Mouse (Mus musculus) sigmoid colon, adult 10 weeks (tissue): ENCODE measurements around the gene Krtap5-4. TPM values are rescaled to one million over a fixed set of nuclear protein-coding genes. Genes with fewer than 3 reads are reported as not detected.

ENCODE experiments used
- polyA plus RNA-seq: library from polyadenylated mRNA; stranded (reverse); fragments of 350-450 nt; fragmentation: Illumina TruSeq; extraction: RNeasy Lipid Tissue Mini Kit (QIAGEN cat#74804); gene quantifications from one replicate; pipeline ENCODE4 v1.2.3, GENCODE M21; 2014; ENCODE audit warnings: low read depth, low replicate concordance

Krtap5-4 gene
- polyA plus RNA-seq: not detected

DNA sequence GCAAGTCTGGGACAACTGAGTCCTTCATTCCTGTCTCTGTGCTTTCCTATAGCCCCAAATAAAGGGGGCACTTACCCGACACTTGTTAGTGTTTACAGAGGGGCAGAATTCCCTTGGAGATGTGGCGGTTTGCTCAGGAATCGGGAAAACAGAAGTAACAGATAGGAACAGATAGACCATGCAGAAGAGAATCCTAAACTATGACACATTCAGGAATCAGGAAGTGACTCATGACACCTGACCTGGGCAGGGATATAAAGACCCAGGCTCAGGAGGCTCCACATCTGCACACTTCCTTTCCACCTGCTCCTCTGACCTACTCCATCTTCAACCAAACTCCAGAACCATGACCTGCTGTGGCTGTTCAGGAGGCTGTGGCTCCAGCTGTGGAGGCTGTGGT is at the start of gene Krtap5-4:
Gene Krtap5-4 (plus strand): TSS at position 301 of the 400 bp plus-strand sequence.

DNA sequence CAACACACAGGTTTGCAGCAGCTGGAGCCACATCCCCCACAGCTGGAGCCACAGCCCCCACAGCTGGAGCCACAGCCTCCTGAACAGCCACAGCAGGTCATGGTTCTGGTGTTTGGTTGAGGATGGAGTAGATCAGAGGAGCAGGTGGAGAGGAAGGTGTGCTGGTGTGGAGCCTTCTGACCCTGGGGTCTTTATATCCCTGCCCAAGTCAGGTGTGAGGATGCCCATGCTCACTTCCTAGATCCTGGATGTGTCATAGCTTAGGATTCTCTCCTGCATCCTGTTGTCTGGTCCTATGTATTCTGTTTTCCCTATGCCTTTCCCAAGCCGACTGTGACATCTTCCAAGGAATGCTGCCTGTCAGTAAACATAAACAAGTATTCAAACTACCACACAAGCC is 45.1 kb upstream of the Krtap5-4 start, which contains the start of gene Gm2431:
Gene Gm2431 (minus strand): TSS at position 101 of the 400 bp plus-strand sequence.

DNA sequence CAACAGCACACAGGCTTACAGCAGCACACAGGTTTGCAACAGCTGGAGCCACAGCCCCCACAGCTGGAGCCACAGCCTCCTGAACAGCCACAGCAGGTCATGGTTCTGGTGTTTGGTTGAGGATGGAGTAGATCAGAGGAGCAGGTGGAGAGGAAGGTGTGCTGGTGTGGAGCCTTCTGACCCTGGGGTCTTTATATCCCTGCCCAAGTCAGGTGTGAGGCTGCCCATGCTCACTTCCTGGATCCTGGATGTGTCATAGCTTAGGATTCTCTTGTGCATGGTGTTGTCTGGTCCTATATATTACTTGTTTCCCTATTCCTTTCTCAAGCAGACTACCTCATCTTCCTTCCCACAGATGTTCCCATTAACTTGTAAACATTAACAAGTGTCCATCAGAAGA is 29.1 kb upstream of the Krtap5-4 start, which contains the start of gene Gm4559:
Gene Gm4559 (minus strand): TSS at position 101 of the 400 bp plus-strand sequence.

DNA sequence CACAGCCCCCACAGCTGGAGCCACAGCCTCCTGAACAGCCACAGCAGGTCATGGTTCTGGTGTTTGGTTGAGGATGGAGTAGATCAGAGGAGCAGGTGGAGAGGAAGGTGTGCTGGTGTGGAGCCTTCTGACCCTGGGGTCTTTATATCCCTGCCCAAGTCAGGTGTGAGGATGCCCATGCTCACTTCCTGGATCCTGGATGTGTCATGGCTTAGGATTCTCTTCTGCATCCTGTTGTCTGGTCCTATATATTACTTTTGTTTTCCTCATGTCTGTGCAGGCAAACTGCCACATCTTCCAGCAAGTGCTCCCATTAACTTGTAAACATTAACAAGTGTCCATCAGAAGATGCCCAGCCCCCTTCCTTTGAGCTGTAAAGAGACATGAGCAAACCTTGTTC is 6.3 kb upstream of the Krtap5-4 start, which contains the start of gene Krtap5-1:
Gene Krtap5-1 (minus strand): TSS at position 101 of the 400 bp plus-strand sequence.

Other genes with a start within 250 kb of the Krtap5-4 start
- gene Mob2, start 242.5 kb upstream of the Krtap5-4 start, polyA plus RNA-seq: 20.4 TPM
- 0.79 TPM for gene Dusp8, start 207.7 kb upstream of the Krtap5-4 start, polyA plus RNA-seq
- not detected for gene Gm45618, start 182.8 kb upstream of the Krtap5-4 start, polyA plus RNA-seq
- gene Gm39115, start 167.5 kb upstream of the Krtap5-4 start, polyA plus RNA-seq: not detected
- not detected for gene Gm45337, start 158.9 kb upstream of the Krtap5-4 start, polyA plus RNA-seq
- gene Gm29735, start 146.4 kb upstream of the Krtap5-4 start, polyA plus RNA-seq: not detected
- gene Gm4553, start 137.8 kb upstream of the Krtap5-4 start, polyA plus RNA-seq: not detected
- not detected for gene Krtap5-2, start 127.5 kb upstream of the Krtap5-4 start, polyA plus RNA-seq
- not detected for gene Gm10153, start 113.2 kb upstream of the Krtap5-4 start, polyA plus RNA-seq
- not detected for gene Krtap5-3, start 102.2 kb upstream of the Krtap5-4 start, polyA plus RNA-seq
- not detected for gene Gm7579, start 91.7 kb upstream of the Krtap5-4 start, polyA plus RNA-seq
- not detected for gene Krtap5-5, start 73.6 kb upstream of the Krtap5-4 start, polyA plus RNA-seq
- not detected for gene Gm40460, start 62.5 kb upstream of the Krtap5-4 start, polyA plus RNA-seq
- not detected for gene Gm2431, start 45.2 kb upstream of the Krtap5-4 start, polyA plus RNA-seq
- gene Gm4559, start 29.2 kb upstream of the Krtap5-4 start, polyA plus RNA-seq: not detected
- gene Krtap5-1, start 6.4 kb upstream of the Krtap5-4 start, polyA plus RNA-seq: not detected
- gene Ifitm10, start 70.2 kb downstream of the Krtap5-4 start, polyA plus RNA-seq: not detected
- 13.1 TPM for gene Gm49369, start 79.1 kb downstream of the Krtap5-4 start, polyA plus RNA-seq
- gene Ctsd, start 84.5 kb downstream of the Krtap5-4 start, polyA plus RNA-seq: 14.8 TPM
- not detected for gene Syt8, start 131.3 kb downstream of the Krtap5-4 start, polyA plus RNA-seq
- gene Tnni2, start 138.3 kb downstream of the Krtap5-4 start, polyA plus RNA-seq: not detected
- 13.8 TPM for gene Lsp1, start 157.3 kb downstream of the Krtap5-4 start, polyA plus RNA-seq
- not detected for gene Tnnt3, start 195.3 kb downstream of the Krtap5-4 start, polyA plus RNA-seq
- gene Mrpl23, start 229.1 kb downstream of the Krtap5-4 start, polyA plus RNA-seq: 2.1 TPM